Mouse (Mus musculus): ENCODE measurements around the gene Rtl10.

- TF ChIP-seq CTCF (IDR thresholded peaks at IDR 0.05; ENCODE audit: extremely low read depth, insufficient read depth, low read length) = no peak
- TF ChIP-seq POLR2A (IDR thresholded peaks at IDR 0.05; ENCODE audit: extremely low read depth, insufficient read depth, low read length) = no peak
These were observed 13.0 kb downstream of the Rtl10 start for GRCm38 (mm10) chr16:18511741-18512140.

Measured in cortical plate, adult 2 months (tissue).